Mouse (Mus musculus) embryonic stem cell, embryonic (primary cell): ENCODE results near the gene Ptchd4.

Source experiments
- CTCF ChIA-PET, 4 experiments: fragments of 300-600 bp in 2 of 4; fragments of 350-600 bp in 2 of 4; sonication (Branson Sonifier 250); formaldehyde crosslinking; loops; one replicate each; lab custom pipeline; 2022; ENCODE audit warnings: inconsistent platforms in 2 of 4; lab: Charles Lee
- POLR2A ChIA-PET, 4 experiments: fragments of 300-600 bp in 2 of 4; fragments of 350-600 bp in 2 of 4; sonication (Branson Sonifier 250); formaldehyde crosslinking; loops; one replicate each; lab custom pipeline; 2022; ENCODE audit warnings: antibody characterized with exemption in 4 of 4, inconsistent platforms in 1 of 4; lab: Charles Lee

The Ptchd4 gene

GRCm38 (mm10) chr17:42393086-42393485, 77.3 kb downstream of the Ptchd4 start:
- CTCF ChIA-PET = no interaction called here
- POLR2A ChIA-PET = no interaction called here

- ChIA-PET POLR2A (no interaction called here), CTCF (no interaction called here)
Measured at GRCm38 (mm10) chr17:42395299-42395698, 79.6 kb downstream of the Ptchd4 start.

GRCm38 (mm10) chr17:42418449-42418848, 102.7 kb downstream of the Ptchd4 start:
- POLR2A ChIA-PET = no interaction called here
- CTCF ChIA-PET = interaction anchor here in 1 of 4 experiments (0.7 kb wide), 1 partner anchor 862 kb away, joined by 3 read pairs; no protein-coding TSS in a partner anchor

GRCm38 (mm10) chr17:42427961-42428360, 112.2 kb downstream of the Ptchd4 start:
- ChIA-PET CTCF (no interaction called here), POLR2A (interaction anchor here in 1 of 4 experiments (0.6 kb wide), 1 partner anchor 27 kb away, joined by 4 read pairs; no protein-coding TSS in a partner anchor)

- ChIA-PET CTCF (no interaction called here), POLR2A (no interaction called here)
Measured at GRCm38 (mm10) chr17:42430380-42430779, 114.6 kb downstream of the Ptchd4 start.

- ChIA-PET POLR2A (no interaction called here), CTCF (no interaction called here)
Measured at GRCm38 (mm10) chr17:42452235-42452634, 136.5 kb downstream of the Ptchd4 start.

GRCm38 (mm10) chr17:42456441-42456840, 140.7 kb downstream of the Ptchd4 start:
- CTCF ChIA-PET = no interaction called here

GRCm38 (mm10) chr17:42462726-42463125, 147.0 kb downstream of the Ptchd4 start:
- CTCF ChIA-PET = no interaction called here
- POLR2A ChIA-PET = no interaction called here

More at GRCm38 (mm10) chr17:42456441-42456840, 140.7 kb downstream of the Ptchd4 start:
- POLR2A ChIA-PET = no interaction called here

GRCm38 (mm10) chr17:42480173-42480991, 164.6 kb downstream of the Ptchd4 start:
- CTCF ChIA-PET = no interaction called here
- POLR2A ChIA-PET = no interaction called here

- ChIA-PET POLR2A (interaction anchor here in 1 of 4 experiments (0.6 kb wide), 1 partner anchor 935 kb away, joined by 4 read pairs; no protein-coding TSS in a partner anchor), CTCF (no interaction called here)
Measured at GRCm38 (mm10) chr17:42509356-42510262, 193.9 kb downstream of the Ptchd4 start.

- ChIA-PET CTCF (no interaction called here), POLR2A (no interaction called here)
Measured at GRCm38 (mm10) chr17:42530147-42530546, 214.4 kb downstream of the Ptchd4 start.

GRCm38 (mm10) chr17:42549578-42549977, 233.8 kb downstream of the Ptchd4 start:
- CTCF ChIA-PET = no interaction called here
- POLR2A ChIA-PET = no interaction called here
